Mouse (Mus musculus): ENCODE data around the gene Cnot4.

DNA sequence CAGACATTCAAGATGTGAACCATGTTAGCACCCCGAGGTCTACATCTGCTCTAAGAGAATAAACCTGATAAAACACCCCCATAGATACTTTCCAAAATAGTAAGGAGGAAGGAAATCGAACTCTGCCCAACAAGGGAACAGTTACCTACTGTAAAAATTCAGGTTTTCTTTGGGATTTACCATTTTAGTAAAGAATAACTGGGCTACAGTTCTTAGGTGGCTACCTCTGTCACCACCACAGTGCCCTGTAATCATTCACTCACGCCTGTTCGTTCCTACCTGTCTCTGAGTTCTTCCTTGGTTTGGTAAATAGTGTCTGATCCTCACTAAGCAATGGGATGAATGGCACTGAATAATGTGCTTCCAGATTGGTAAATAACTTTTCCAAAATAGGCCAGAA, 102.7 kb downstream of the Cnot4 start:
- TF ChIP-seq CTCF (IDR thresholded peaks at IDR 0.05; ENCODE audit: control insufficient read depth, insufficient read depth, low read length): no peak
- no peak for TF ChIP-seq POLR2A (IDR thresholded peaks at IDR 0.05; ENCODE audit: borderline replicate concordance, control insufficient read depth, low read depth, low read length)
